Mouse (Mus musculus): ENCODE data around the gene Mab21l1. TPM values are rescaled to one million over a fixed set of nuclear protein-coding genes. Genes with fewer than 3 reads are reported as not detected.

The Mab21l1 gene
- total RNA-seq, 1 experiment from 2014 or later, result 1.4 TPM

DNA sequence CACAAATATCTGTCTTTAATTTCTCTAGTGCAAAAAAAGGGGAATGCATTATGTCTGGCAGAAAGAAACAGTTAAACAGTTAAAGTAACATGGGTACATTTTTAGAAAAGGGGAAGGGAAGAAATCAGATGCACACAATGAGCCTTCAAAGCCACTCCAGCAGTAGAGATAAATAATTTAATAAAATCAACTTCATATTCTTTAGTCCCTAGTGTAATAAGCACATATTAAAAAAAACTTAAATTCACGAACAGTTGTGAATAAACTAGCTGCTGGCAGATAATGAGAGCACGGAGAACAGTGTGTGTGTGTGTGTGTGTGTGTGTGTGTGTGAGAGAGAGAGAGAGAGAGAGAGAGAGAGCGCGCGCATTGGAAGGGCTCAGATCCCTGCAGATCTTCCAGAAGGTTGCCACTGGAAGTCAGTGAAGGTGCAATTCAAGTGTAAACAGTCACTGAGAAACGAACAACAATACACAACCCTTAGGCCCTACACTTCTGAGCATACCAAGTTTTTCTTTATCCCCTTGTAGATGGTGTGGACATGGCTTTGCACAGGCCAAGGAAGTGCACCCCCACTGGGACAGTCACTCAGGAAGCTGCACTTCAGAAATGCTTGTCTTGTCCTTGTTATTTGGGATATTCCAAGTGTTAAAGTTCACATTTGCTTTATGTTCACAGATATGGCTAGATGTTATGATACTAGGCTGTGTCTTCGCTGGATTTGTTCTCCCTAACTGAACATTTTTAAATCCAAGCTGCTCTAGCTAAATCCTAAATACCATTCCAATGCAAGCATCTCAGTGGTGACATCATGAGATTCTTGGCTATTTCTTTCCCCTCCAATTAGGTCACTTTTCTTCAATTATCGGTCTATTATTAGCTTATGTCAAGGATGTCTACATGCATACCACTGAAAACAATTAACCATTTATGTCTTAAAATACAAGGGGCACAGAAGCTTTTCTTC, 3.3 kb upstream of the Mab21l1 start:
- no peak for DNase-seq

DNA sequence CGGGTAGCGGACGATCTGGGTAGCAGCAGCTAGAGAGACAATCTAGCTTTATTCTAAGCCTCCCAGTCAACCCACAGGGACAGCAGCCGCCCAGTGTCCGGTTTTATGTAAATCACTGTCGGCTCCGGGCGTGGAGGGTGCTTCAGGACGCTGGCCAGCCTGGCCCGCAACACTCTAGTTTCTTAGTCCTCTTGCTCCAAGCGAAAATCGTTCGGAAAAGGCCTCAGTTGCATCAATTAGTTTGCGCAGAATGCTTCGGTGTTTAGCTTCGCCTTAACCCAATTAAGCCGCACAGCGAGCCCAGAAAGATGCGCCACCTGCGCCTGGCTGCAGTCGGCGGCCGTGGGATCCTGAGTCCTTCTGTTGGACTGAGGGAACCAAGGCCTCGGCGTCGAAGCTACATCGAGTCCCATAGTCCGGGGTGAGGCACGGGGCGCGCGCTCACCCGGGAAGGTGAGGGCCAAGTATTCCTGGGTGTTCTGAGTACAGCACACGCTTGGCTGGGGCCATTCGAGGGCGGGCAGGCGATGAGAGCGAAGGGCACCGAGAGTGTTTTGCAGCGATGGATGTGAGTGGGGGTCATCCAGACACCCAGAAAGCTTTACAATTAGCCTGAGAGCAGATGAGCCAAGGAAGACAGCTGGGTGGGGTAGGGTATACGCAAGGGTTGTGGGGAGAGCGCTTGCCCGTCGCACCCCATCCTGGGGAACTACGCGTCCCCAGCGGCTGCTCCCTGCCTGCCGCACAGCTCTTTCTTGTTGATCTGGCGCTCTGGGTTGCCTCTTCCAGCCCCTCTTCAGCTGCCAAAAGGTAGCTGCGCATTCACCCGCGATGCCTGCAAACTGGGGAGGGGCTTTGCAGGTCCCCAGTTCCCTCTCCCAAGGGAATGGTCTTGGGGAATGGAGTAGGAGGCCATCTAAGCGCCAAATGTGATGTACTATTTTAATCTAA, 1.9 kb upstream of the Mab21l1 start:
- DNase-seq, result peak; percentile 15

DNA sequence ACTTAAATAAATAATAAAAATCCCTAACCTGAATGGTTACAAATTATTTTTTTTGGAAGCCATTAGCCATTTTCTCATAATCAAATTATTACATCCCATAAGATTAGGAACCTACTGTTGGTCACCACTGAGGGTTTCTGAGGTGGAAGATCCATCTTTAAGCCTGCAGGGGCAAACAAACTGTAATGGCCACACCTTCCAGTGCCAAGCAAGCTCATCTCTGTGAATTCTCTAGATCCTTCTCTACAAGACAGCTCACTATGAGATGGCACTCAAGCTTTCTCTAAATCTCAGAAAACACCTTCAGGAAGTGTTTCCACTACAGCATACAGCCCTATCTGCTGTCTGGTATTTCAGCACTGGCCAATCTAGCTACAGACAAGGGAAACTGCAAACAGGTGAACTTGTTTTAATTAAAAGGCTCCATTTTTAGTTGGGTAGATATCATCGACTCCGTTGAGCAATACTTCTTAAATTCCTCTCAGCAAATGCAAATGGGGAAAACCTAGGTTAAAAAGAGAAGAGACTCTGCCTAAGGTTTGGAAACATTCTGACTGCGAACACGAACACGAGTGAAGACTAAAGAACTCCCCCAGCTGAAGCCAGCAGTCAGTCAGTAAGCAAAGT, 768 bp upstream of the Mab21l1 start:
- no peak for DNase-seq

DNA sequence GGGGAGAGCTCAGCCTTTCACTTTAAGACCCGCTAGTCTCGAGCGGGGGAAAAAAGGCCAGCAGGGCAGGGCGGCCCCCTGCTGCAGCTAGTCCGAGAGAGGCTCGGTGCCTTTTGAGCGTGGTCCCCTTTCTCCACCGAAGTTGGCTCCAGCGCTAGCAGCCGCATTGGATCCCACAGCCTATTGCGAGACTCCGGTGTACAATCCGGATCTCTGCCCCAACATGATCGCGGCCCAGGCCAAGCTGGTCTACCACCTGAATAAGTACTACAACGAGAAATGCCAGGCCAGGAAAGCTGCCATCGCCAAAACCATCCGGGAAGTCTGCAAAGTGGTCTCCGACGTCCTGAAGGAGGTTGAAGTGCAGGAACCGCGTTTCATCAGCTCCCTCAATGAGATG, 461 bp downstream of the Mab21l1 start:
- peak; percentile 18 for DNase-seq

DNA sequence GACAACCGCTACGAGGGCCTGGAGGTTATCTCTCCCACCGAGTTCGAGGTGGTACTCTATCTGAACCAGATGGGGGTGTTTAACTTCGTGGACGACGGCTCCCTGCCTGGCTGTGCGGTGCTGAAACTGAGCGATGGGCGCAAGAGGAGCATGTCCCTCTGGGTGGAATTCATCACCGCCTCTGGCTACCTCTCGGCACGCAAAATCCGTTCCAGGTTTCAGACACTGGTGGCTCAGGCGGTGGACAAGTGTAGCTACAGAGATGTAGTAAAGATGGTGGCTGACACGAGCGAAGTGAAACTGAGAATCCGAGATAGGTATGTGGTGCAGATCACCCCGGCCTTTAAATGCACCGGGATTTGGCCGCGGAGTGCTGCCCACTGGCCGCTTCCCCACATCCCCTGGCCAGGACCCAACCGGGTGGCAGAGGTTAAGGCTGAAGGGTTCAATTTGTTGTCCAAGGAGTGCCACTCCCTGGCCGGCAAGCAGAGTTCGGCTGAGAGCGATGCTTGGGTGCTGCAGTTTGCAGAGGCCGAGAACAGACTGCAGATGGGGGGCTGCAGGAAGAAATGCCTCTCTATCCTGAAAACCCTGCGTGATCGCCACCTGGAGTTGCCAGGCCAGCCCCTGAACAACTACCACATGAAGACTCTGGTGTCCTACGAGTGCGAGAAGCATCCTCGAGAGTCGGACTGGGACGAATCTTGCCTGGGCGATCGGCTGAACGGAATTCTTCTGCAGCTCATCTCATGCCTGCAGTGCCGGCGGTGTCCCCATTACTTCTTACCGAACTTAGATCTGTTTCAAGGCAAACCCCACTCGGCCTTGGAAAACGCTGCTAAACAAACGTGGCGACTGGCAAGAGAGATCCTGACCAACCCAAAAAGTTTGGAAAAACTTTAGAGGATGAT, 1.1 kb downstream of the Mab21l1 start:
- DNase-seq, result peak; percentile 27

DNA sequence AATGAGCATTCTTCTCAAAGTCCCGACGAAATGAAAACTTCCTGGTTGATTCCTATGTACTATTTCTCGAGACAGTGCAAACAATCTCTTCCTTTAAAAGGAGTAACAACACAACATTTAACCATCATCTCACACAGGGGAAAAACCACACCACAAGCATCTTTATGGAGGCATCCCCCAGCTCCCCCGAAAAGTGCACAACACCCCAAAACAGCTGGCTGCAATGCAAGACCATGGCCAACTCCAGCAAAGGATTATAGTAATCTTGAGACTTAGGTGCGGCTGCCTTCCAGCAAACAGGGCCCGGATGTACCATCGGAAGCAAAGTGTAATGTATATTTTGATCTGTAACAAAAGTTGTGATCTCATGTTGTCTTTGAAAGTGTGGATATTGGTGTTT, 1.8 kb downstream of the Mab21l1 start:
- no peak for DNase-seq

DNA sequence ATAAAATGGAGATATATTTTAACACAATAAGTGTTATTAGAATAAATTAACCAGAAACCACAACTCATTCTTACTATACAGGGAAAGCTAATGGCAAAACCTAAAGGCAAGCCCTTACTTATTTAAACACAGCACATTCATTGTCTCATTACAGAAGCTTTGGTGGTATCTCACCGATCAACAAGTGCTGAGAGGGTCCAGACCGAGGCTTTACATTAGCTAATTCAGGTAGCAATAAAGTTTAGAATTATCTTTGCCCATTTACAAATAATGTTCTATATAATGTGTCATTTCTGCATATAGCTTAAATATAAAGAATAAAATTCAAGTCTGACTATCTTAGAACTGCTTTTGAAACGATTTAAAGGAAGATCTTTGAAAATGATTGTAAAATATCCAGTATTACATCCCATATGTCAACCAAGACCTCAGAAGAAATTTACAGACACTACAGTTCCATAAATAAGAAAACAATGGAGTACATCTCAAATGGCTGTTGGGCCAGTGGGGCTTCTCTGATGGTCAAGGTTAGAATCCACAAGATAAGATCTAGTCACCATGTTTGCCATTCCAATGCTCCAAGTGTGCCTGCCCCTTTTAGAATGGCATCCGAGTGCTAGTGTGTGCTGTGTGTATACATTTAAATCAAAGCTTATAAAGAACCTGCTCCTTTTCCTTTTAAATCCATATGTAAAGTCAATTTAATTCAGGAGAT, 3.1 kb downstream of the Mab21l1 start:
- DNase-seq, result no peak

DNA sequence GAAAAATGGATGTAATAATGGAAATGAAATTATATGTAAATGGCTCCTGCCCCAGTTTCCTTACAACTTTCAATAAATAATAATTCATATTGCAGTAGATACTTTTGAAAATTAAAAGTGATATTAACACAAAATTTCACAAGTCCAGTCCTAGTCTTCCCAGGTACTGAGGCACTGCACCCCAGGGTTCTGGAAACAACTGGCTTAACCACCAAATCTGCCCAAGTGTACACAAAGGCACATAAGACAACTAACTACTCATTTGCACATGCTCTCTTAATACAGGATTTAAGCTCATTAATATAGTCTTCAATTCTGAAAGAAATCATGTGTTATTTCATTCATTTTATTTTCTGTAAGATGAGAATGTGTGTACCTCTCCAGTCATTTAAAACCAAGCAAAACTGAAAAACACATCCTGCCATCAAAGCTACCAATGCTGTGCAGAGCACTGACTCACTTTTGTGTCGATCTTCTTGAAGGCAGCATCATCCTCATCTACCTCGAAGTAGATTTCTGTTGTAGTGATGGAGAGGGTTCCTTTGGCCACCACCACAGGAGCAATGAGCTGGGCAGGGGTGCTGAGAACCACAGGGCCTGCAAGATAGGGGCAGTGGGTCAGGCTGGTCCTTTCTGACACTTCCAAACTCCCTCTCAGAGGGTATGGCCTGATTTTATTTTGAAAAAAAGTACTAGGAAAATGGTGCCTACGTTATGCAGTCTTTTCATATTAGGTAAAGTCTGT, 3.8 kb downstream of the Mab21l1 start:
- no peak for DNase-seq

DNA sequence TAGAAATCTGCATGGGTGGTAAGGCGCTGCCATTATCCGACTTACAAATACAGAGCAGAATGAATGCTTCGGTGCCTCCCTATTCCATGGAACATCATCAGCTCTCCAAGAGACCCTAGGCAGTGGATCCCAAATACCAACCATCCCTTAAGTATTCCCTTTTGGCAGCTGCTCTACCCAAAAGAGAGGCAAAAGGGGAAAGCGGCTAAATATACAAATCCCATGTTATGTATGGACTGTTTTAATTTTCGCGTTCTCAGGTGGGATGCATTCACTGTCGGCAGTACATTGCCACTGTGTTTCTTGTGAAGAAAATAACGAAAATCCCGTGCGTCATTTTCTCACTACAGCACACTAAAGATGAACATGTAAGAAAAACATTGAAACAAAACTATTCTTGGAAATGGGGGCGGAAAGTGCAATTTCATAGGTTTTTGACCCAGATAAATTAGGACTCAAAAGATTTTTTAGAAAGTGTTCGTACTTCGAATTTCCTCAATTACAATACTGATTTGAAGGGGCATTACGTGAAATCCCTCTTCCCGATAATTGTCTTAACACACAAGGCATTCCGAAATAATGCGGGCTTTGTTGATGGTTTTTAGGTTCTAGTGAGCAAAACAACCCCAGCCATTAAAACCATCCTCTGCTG, 4.7 kb downstream of the Mab21l1 start:
- DNase-seq, result no peak

DNA sequence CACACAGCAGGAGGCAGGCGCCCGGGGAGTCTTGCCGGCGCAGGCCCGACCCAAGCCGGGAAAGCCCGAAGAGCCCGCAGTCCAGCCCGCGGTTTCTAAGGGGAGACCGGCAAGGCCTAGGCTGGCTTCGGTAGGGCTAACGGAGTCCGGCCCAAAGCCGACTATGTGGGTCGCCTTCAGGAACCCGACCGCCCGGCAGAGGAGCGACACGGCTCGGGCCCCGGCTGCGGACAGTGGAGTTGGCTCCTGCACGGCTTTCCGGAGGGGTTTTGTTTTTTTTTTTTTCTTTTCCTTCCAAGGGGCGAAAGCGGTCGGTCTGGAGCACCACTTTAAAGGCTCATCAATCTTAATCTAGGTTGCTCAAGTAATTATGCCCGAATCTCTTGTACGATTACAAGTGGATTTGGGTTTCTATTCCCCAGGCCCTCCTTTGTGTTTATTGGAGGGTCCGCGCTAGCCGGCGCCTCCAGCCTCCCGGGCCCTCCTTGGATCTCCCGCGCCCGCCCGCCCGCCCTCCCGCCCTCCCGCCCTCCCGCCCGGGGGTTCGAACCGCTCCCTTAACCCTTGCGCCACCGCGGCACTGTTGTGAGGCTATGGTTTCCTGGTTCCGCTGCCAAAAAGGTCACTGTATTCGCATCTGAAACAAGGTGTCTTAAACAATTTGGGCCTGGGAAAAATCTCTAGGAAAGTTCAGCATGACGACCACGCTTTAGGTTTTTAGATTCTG, 5.3 kb downstream of the Mab21l1 start:
- DNase-seq, result peak; percentile 67

DNA sequence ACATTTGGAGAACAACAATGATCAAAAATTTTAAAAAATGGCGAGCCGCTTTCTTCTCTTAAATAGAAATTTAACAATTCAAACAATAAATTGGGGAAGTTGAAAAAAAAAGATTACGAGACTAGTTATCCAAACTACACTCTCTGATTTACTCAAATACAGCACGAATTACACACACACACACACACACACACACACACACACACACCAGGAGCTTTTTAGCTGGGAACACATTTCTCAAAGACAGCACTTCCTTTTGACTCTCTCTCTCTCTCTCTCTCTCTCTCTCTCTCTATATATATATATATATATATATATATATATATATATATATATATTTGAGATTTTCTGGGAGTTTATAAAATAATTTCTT, 5.9 kb downstream of the Mab21l1 start:
- no peak for DNase-seq

DNA sequence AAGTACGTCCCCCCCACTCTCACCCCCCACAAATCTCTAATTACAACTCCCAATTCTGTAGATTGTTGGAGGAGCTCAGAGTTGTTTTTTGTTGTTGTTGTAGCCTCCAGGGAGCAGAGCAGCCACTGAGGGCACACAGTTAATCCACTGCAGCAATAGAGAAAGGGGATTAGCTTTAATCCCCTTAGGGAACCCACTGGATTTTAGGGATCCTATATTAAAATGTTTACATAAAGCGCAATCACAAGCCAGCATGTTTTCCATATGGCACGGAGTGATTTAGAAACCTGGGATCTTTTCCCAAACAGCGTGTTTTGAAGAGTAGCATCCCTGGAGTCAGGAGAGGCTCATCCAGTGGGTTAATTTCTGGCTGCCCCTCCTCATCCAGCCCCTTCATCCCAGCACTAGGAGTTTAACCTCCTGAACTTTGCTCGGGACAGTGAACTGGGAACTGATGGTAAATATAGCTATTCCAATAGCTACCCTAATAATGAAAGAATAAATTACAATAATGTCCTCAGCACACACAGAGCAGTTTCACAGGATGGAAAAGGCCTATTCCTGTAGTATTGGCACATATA, 6.4 kb downstream of the Mab21l1 start:
- DNase-seq, result no peak

DNA sequence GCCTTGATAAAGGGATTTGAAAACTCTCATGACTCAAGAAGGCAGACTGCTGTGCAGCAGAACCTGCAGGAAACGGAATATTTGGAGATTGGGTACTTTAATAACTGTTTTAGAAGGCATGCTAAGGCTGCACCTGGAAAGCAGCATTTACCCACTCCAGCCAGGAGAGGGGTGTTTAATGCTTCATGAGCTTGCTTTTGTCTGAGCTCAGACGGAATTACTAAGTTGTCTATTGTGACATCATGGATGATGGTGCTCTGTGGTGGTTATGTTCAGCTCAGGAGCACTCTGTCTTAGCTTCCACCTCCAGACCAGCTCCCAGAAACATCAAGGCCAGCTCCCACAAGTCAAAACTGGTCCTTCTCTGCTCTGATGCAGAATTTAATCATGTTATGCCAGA, 7.5 kb downstream of the Mab21l1 start:
- no peak for DNase-seq

DNA sequence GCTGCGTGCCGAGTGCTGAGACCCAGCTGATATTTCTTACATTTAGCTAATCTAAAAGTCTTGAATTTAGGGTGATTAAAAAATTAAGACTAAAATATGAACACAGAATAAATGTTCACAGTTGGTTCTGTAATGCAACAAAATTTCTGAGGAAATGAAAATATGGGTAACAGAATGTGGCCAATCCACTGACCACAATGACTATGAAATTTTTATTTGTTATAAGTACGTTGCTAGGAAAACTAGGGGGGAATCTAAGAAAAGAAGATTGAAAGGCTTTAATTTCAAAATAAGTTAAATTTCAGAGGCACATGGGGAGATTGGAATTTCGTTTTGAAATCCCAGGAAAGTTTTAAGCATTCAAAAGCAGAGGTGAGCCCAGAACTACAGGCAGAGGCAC, 8.3 kb downstream of the Mab21l1 start:
- DNase-seq, result no peak

DNA sequence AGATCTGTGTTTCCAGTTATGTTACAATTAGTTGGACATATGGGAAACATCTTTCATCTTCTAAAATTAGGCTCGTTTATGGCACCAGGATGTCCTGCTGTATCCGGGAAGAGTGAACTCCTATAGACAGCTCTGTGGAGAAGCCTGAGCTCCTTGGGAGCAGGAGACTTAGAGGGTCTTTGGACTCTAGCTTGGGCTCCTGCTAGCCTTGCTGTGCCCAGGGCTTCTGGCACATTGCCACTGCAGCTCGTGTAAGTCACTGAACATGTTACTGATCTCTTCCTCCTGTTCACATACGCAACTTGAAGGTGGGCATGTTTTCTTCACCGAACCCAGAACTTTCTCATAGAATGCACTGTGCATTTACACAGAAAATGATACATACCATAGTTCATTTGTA, 9.9 kb downstream of the Mab21l1 start:
- DNase-seq, result no peak

DNA sequence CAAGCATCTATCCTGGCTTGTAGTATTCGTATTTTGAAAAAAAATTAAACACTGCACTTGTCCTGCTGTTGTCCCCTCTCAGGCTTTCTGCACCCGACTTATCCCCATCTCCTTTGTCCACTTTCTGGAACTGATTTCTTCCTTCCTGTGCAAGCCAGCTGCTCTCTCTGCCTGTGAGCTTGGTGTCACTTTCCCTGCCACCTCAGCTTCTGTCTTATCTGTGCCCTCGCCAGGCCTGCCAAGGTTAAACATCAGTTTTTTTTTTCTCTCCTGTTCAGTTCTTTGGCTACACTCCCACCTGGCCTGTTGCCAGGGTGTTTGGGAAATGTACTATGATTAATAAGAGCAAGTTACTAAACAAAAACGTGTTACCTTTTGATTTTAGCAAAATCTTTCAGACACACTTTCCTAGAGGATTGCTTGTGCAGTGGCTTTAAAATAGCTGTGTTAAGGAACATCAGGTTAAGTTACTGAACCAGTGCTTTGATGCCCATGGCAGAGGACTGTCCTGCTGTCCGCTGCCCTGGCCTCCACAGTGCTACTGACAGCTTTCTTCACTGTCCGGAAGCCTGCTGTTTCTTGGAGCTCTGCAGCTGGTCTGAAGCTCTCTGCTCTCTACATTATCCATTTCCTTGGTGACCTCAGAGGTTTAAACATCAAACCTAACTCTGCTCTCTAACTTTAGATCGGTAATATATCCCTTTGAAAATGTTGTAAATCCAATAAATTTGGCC, 11.7 kb downstream of the Mab21l1 start:
- DNase-seq, result peak; percentile 93

DNA sequence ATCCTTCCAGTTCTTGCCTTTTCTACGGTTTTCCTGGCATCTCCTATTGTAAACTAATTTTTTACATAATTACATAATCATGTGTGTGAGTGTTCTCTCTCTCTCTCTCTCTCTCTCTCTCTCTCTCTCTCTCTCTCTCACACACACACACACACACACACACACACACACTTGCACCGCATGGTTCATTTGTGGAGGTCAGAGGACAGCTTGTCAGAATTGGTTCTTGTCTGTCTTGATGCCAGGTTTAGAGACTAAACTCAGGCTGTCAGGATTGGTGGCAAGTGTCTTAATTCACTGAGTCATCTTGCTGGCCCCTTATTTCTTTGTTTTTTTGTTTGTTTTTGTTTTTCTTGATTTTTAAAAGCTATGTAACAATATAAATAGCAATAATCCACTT, 12.5 kb downstream of the Mab21l1 start:
- no peak for DNase-seq
